Mouse (Mus musculus) lung, postnatal 0 days (tissue): ENCODE results near the gene Serping1. TPM values are rescaled to one million over a fixed set of nuclear protein-coding genes. Genes with fewer than 3 reads are reported as not detected.

Experiments
- ATAC-seq: fragments of 200-750 bp; cut with Nextera tagmentation; 2 replicates; pipeline ENCODE4 v1.8.0; 2017; ENCODE audit warnings: moderate library complexity
- DNase-seq: peaks from one replicate; pipeline ENCODE4 v3.0.0-alpha.2; 2016; ENCODE audit warnings: low spot score
- H3K27ac ChIP-seq: fragments of 300-500 bp; sonication (generic); 2 replicates; pipeline ENCODE4 v1.5.1; 2014; ENCODE audit warnings: antibody characterized with exemption, mild to moderate bottlenecking, low read length, mixed read lengths
- H3K27me3 ChIP-seq: fragments of 300-500 bp; sonication (generic); replicated peaks from 2 replicates; pipeline ENCODE4 v1.6.1; 2014; ENCODE audit warnings: low read length, mixed read lengths; ENCODE audit not compliant: insufficient read depth
- H3K36me3 ChIP-seq: fragments of 300-500 bp; sonication (generic); 2 replicates; pipeline ENCODE4 v1.6.1; 2014; ENCODE audit warnings: low read length, mixed read lengths; ENCODE audit not compliant: insufficient read depth
- H3K4me1 ChIP-seq: fragments of 300-500 bp; sonication (generic); 2 replicates; pipeline ENCODE4 v1.6.1; 2014; ENCODE audit warnings: antibody characterized with exemption, low read depth, low read length, mixed read lengths; ENCODE audit not compliant: insufficient read depth
- H3K4me2 ChIP-seq: fragments of 300-500 bp; sonication (generic); replicated peaks from 2 replicates; pipeline ENCODE4 v1.6.1; 2014; ENCODE audit warnings: low read depth, mild to moderate bottlenecking, low read length, moderate library complexity, mixed read lengths
- H3K4me3 ChIP-seq: fragments of 300-500 bp; sonication (generic); 2 replicates; pipeline ENCODE4 v1.5.1; 2014; ENCODE audit warnings: low read depth, low read length
- H3K9ac ChIP-seq: fragments of 300-500 bp; sonication (generic); replicated peaks from 2 replicates; pipeline ENCODE4 v1.6.1; 2014; ENCODE audit warnings: low read depth, mild to moderate bottlenecking
- H3K9me3 ChIP-seq: fragments of 300-500 bp; sonication (generic); 2 replicates; pipeline ENCODE4 v1.6.1; 2016; ENCODE audit warnings: low read length, mixed read lengths
- CTCF ChIP-seq: IDR thresholded peaks from 2 replicates; pipeline ENCODE4 v1.5.1; 2016; ENCODE audit warnings: antibody characterized with exemption, mild to moderate bottlenecking
- EP300 ChIP-seq: IDR thresholded peaks from 2 replicates; pipeline ENCODE4 v1.6.1; 2016; ENCODE audit warnings: antibody characterized with exemption, mild to moderate bottlenecking, control low read depth
- WGBS: fragments of 180-500 bp; shearing (Covaris S2); extraction: QIAGEN DNeasy Blood & Tissue Kit; methylation state at CpG from one replicate; pipeline ENCODE4 v1.1.7; 2014; 5-methylcytosine and 5-hydroxymethylcytosine counted together
- polyA plus RNA-seq: library from polyadenylated mRNA; unstranded; fragments of >200 nt; fragmentation: Nextera tagmentation; extraction: Ambion mirVana; gene quantifications from 2 replicates; pipeline ENCODE4 v1.2.1, GENCODE M21; 2015

Serping1 gene
- polyA plus RNA-seq, 1 experiment from 2014 or later: 283 TPM

- Histone ChIP-seq H3K27me3 (no peaks in the 10 kb centered on the region), H3K27ac (peak within 1 kb of the TSS; percentile 85), H3K36me3 (peaks cover 10% of the 10 kb centered on the region; the same call in 1 of the 2 replicates), H3K9me3 (no peaks in the 10 kb centered on the region), H3K4me3 (peak within 1 kb of the TSS; percentile 52), H3K4me2 (peak within 1 kb of the TSS; percentile 72), H3K4me1 (peaks cover 6% of the 10 kb centered on the region; the same call in 1 of the 2 replicates), H3K9ac (peak within 1 kb of the TSS; percentile 62)
- peak; percentile 99 for DNase-seq
- peak; percentile 99 for ATAC-seq
- TF ChIP-seq CTCF (0 out of 2 replicates have a peak, but pooled peaks have one; percentile 17), EP300 (no peak)
- WGBS: under 1% methylated on average over 39 of the region's 39 CpGs
Measured at GRCm38 (mm10) chr2:84727172-84727858, 47.9 kb downstream of the Serping1 start, which contains the start of gene Clp1. Gene Clp1, minus strand, starts transcription at chr2:84727350.

- ATAC-seq (no peak), DNase-seq (no peak)
- Histone ChIP-seq H3K27me3 (no peaks in the 10 kb centered on the region), H3K4me3 (peak overlapping the region; percentile 52), H3K4me1 (peaks cover 6% of the 10 kb centered on the region; the same call in 1 of the 2 replicates), H3K27ac (peak overlapping the region; percentile 85; the same call in 1 of the 2 replicates), H3K4me2 (peak overlapping the region; percentile 72), H3K9me3 (no peaks in the 10 kb centered on the region), H3K9ac (peak overlapping the region; percentile 62), H3K36me3 (peaks cover 10% of the 10 kb centered on the region; the same call in 1 of the 2 replicates)
- TF ChIP-seq EP300 (no peak), CTCF (no peak)
- WGBS: 3% methylated on average over 9 of the region's 9 CpGs
Measured at GRCm38 (mm10) chr2:84726716-84727115, 48.5 kb downstream of the Serping1 start.

DNA sequence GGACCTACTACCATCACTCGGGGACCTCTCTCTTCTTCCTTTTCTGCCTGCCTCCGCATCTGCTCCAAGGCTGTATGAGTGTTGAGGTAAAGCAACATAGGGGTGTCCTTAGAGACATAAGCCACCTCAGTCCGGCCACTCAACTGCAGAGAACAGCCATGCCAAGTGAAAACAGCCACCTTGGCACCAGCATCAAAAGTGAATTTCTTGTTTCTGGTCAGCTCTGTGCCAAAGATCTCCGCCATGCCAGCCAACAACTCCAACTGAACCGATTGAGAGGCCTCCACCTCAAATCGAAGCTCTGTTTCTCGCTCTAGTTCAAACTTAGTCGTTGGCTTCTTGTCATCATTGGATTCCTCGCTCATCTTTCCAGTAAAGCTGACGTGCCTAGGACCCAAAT lies 49.5 kb downstream of the Serping1 start:
- Histone ChIP-seq H3K4me2 (no peak overlapping the region), H3K4me3 (0 out of 2 replicates have a peak overlapping the region, but pooled peaks have one; percentile 52)
- ATAC-seq: no peak

DNA sequence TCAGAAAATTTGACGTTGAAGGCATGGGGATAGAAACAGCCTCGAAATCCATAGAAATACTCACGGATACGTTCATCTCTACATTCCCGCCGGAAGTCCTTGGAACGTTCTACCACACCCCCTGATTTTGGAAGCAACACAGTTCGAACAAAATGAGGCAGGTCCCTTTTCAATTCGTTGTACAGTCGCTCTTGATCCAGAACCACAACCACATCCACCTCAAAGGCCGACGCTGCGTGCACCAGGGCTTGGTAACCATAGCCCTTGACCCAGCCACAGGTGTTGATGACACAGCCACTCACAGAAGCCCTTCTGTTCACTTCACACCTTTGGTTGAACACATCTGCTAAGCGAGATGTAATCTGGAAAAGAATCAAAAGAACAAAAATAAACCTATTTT lies 51.4 kb downstream of the Serping1 start:
- no peak overlapping the region for H3K27ac ChIP-seq
- no peak overlapping the region for H3K4me3 ChIP-seq
- H3K9me3 ChIP-seq: no peaks in the 10 kb centered on the region
- no peak for DNase-seq
- peaks cover 10% of the 10 kb centered on the region; the same call in 1 of the 2 replicates for H3K36me3 ChIP-seq
- WGBS: 91% methylated on average over 14 of the region's 14 CpGs
- H3K4me2 ChIP-seq: no peak overlapping the region
- H3K9ac ChIP-seq: no peak overlapping the region
- ATAC-seq: no peak
- no peak for TF ChIP-seq EP300
- TF ChIP-seq CTCF: no peak
- peaks cover 6% of the 10 kb centered on the region; the same call in 1 of the 2 replicates for H3K4me1 ChIP-seq
- no peaks in the 10 kb centered on the region for H3K27me3 ChIP-seq

More for the DNA sequence above, 49.5 kb downstream of the Serping1 start:
- no peak for TF ChIP-seq EP300
- TF ChIP-seq CTCF: no peak
- 91% methylated on average over 10 of the region's 10 CpGs for WGBS
- H3K36me3 ChIP-seq: peaks cover 10% of the 10 kb centered on the region; the same call in 1 of the 2 replicates
- H3K9me3 ChIP-seq: no peaks in the 10 kb centered on the region
- DNase-seq: no peak
- H3K9ac ChIP-seq: no peak overlapping the region
- H3K27me3 ChIP-seq: no peaks in the 10 kb centered on the region
- H3K27ac ChIP-seq: no peak overlapping the region
- H3K4me1 ChIP-seq: peaks cover 6% of the 10 kb centered on the region; the same call in 1 of the 2 replicates

DNA sequence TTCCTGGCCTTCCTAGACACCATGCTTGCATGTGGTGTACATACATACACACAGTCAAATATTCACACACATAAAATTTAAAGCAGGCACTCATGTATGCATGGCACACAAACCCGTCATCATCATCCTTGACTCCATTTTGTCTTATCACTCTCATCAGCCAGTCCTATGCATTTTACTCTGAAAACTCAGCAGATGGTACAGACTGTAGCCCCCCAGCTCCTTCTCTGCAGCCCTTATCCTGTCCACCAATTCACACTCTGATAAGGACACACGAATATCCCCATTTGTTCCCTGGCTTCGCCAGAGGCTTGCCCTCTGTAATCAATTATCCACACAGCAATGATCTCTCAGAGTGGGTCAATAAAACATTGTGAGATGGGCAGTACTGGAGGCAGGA lies 54.1 kb downstream of the Serping1 start:
- Histone ChIP-seq H3K4me2 (no peak overlapping the region), H3K4me1 (peaks cover under 1% of the 10 kb centered on the region; the same call in 1 of the 2 replicates), H3K9ac (no peak overlapping the region), H3K9me3 (no peaks in the 10 kb centered on the region), H3K4me3 (no peak overlapping the region), H3K27me3 (no peaks in the 10 kb centered on the region), H3K36me3 (peaks cover 10% of the 10 kb centered on the region; the same call in 1 of the 2 replicates), H3K27ac (no peak overlapping the region)
- TF ChIP-seq EP300: no peak
- no peak for TF ChIP-seq CTCF
- DNase-seq (no peak), ATAC-seq (no peak)
- 74% methylated on average over 3 of the region's 3 CpGs for WGBS

DNA sequence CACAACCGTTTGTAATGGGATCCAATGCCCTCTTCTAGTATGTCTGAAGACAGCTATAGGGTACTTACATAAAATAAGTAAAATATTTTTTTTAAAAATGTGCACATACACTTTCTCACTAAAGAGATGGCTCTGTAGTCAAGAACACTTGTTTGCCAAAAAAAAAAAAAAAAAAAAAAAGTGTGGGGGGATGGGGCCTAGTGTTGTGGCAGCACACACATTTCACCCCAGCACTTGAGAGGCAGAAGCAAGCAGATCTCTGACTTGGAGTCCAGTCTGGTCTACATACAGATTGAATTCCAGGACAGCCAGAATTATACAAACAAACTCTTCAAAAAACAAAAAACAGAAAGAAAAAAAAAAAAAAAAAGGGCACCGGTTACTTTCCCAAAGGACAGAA lies 54.5 kb downstream of the Serping1 start:
- H3K4me3 ChIP-seq: no peak overlapping the region
- WGBS: 89% methylated on average over 2 of the region's 2 CpGs
- no peaks in the 10 kb centered on the region; the same call in 1 of the 2 replicates for H3K4me1 ChIP-seq

More for the DNA sequence above, 54.5 kb downstream of the Serping1 start:
- TF ChIP-seq CTCF (no peak), EP300 (no peak)
- DNase-seq (no peak), ATAC-seq (no peak)
- Histone ChIP-seq H3K27ac (no peak overlapping the region), H3K4me2 (no peak overlapping the region), H3K9ac (no peak overlapping the region), H3K36me3 (peaks cover 10% of the 10 kb centered on the region; the same call in 1 of the 2 replicates), H3K9me3 (no peaks in the 10 kb centered on the region), H3K27me3 (no peaks in the 10 kb centered on the region)
